Mouse (Mus musculus): Measurements from ENCODE around the gene Jsrp1. TPM values are rescaled to one million over a fixed set of nuclear protein-coding genes. Genes with fewer than 3 reads are reported as not detected.

Jsrp1 gene
- polyA plus RNA-seq, 1 experiment from 2014 or later: 4.4 TPM

GRCm38 (mm10) chr10:80793033-80793784, 20.1 kb downstream of the Jsrp1 start:
- no peak overlapping the region for H3K4me3 ChIP-seq (ENCODE audit: low read length)

GRCm38 (mm10) chr10:80792175-80793032, 20.9 kb downstream of the Jsrp1 start:
- H3K36me3 ChIP-seq (ENCODE audit: control insufficient read depth, insufficient read depth, low read length): peaks cover 90% of the 10 kb centered on the region
- WGBS: 68% methylated on average over 41 of the region's 41 CpGs

More at GRCm38 (mm10) chr10:80793033-80793784, 20.1 kb downstream of the Jsrp1 start:
- Histone ChIP-seq H3K27ac (ENCODE audit: low read depth, low read length) (no peak overlapping the region), H3K9me3 (ENCODE audit: control insufficient read depth, low read length) (no peaks in the 10 kb centered on the region), H3K36me3 (ENCODE audit: control insufficient read depth, insufficient read depth, low read length) (peaks cover 82% of the 10 kb centered on the region), H3K9ac (ENCODE audit: low read depth, low read length) (no peak overlapping the region; the same call in 1 of the 2 replicates), H3K27me3 (ENCODE audit: control insufficient read depth, insufficient read depth, low read length) (no peaks in the 10 kb centered on the region), H3K4me2 (replicated peaks; ENCODE audit: low read depth, low read length) (no peak overlapping the region), H3K4me1 (ENCODE audit: control insufficient read depth, insufficient read depth, low read length) (peaks cover 5% of the 10 kb centered on the region; the same call in 1 of the 2 replicates)
- WGBS: 93% methylated on average over 13 of the region's 13 CpGs
- no peak for ATAC-seq (ENCODE audit: low FRiP score, low TSS enrichment)

GRCm38 (mm10) chr10:80791476-80792174, 21.7 kb downstream of the Jsrp1 start:
- no peak overlapping the region for H3K4me2 ChIP-seq (replicated peaks; ENCODE audit: low read depth, low read length)
- H3K4me1 ChIP-seq (ENCODE audit: control insufficient read depth, insufficient read depth, low read length): peaks cover 5% of the 10 kb centered on the region; the same call in 1 of the 2 replicates
- no peak overlapping the region for H3K27ac ChIP-seq (ENCODE audit: low read depth, low read length)
- H3K36me3 ChIP-seq (ENCODE audit: control insufficient read depth, insufficient read depth, low read length): peaks cover 96% of the 10 kb centered on the region
- H3K9me3 ChIP-seq (ENCODE audit: control insufficient read depth, low read length): no peaks in the 10 kb centered on the region
- no peaks in the 10 kb centered on the region for H3K27me3 ChIP-seq (ENCODE audit: control insufficient read depth, insufficient read depth, low read length)
- H3K4me3 ChIP-seq (ENCODE audit: low read length): no peak overlapping the region
- no peak for ATAC-seq (ENCODE audit: low FRiP score, low TSS enrichment)
- 82% methylated on average over 33 of the region's 33 CpGs for WGBS
- H3K9ac ChIP-seq (ENCODE audit: low read depth, low read length): no peak overlapping the region

More at GRCm38 (mm10) chr10:80792175-80793032, 20.9 kb downstream of the Jsrp1 start:
- no peak overlapping the region for H3K4me2 ChIP-seq (replicated peaks; ENCODE audit: low read depth, low read length)
- H3K4me3 ChIP-seq (ENCODE audit: low read length): no peak overlapping the region
- H3K4me1 ChIP-seq (ENCODE audit: control insufficient read depth, insufficient read depth, low read length): peaks cover 5% of the 10 kb centered on the region; the same call in 1 of the 2 replicates
- H3K9ac ChIP-seq (ENCODE audit: low read depth, low read length): no peak overlapping the region
- no peaks in the 10 kb centered on the region for H3K27me3 ChIP-seq (ENCODE audit: control insufficient read depth, insufficient read depth, low read length)
- no peaks in the 10 kb centered on the region for H3K9me3 ChIP-seq (ENCODE audit: control insufficient read depth, low read length)
- no peak overlapping the region for H3K27ac ChIP-seq (ENCODE audit: low read depth, low read length)
- ATAC-seq (ENCODE audit: low FRiP score, low TSS enrichment): no peak

- H3K36me3 ChIP-seq (ENCODE audit: control insufficient read depth, insufficient read depth, low read length): peaks cover 96% of the 10 kb centered on the region
- H3K9ac ChIP-seq (ENCODE audit: low read depth, low read length): no peak overlapping the region
- H3K4me3 ChIP-seq (ENCODE audit: low read length): no peak overlapping the region
- ATAC-seq (ENCODE audit: low FRiP score, low TSS enrichment): no peak
- H3K27me3 ChIP-seq (ENCODE audit: control insufficient read depth, insufficient read depth, low read length): no peaks in the 10 kb centered on the region
- no peak overlapping the region for H3K27ac ChIP-seq (ENCODE audit: low read depth, low read length)
- H3K9me3 ChIP-seq (ENCODE audit: control insufficient read depth, low read length): no peaks in the 10 kb centered on the region
- 89% methylated on average over 19 of the region's 19 CpGs for WGBS
- no peaks in the 10 kb centered on the region for H3K4me1 ChIP-seq (ENCODE audit: control insufficient read depth, insufficient read depth, low read length)
- H3K4me2 ChIP-seq (replicated peaks; ENCODE audit: low read depth, low read length): no peak overlapping the region
Measured at GRCm38 (mm10) chr10:80790761-80791404, 22.4 kb downstream of the Jsrp1 start.

- ATAC-seq (ENCODE audit: low FRiP score, low TSS enrichment): no peak
- Histone ChIP-seq H3K4me2 (replicated peaks; ENCODE audit: low read depth, low read length) (no peak overlapping the region), H3K27ac (ENCODE audit: low read depth, low read length) (no peak overlapping the region), H3K27me3 (ENCODE audit: control insufficient read depth, insufficient read depth, low read length) (no peaks in the 10 kb centered on the region), H3K36me3 (ENCODE audit: control insufficient read depth, insufficient read depth, low read length) (peaks cover 96% of the 10 kb centered on the region), H3K9ac (ENCODE audit: low read depth, low read length) (no peak overlapping the region), H3K4me3 (ENCODE audit: low read length) (no peak overlapping the region), H3K4me1 (ENCODE audit: control insufficient read depth, insufficient read depth, low read length) (no peaks in the 10 kb centered on the region), H3K9me3 (ENCODE audit: control insufficient read depth, low read length) (no peaks in the 10 kb centered on the region)
- WGBS: 85% methylated on average over 2 of the region's 2 CpGs
Measured at GRCm38 (mm10) chr10:80787517-80787916, 25.8 kb downstream of the Jsrp1 start.

- Histone ChIP-seq H3K4me3 (ENCODE audit: low read length) (no peak overlapping the region), H3K27ac (ENCODE audit: low read depth, low read length) (no peak overlapping the region), H3K9ac (ENCODE audit: low read depth, low read length) (no peak overlapping the region), H3K36me3 (ENCODE audit: control insufficient read depth, insufficient read depth, low read length) (peaks cover 96% of the 10 kb centered on the region), H3K27me3 (ENCODE audit: control insufficient read depth, insufficient read depth, low read length) (no peaks in the 10 kb centered on the region), H3K9me3 (ENCODE audit: control insufficient read depth, low read length) (no peaks in the 10 kb centered on the region), H3K4me2 (replicated peaks; ENCODE audit: low read depth, low read length) (no peak overlapping the region), H3K4me1 (ENCODE audit: control insufficient read depth, insufficient read depth, low read length) (no peaks in the 10 kb centered on the region)
- 95% methylated on average over 11 of the region's 11 CpGs for WGBS
- no peak for ATAC-seq (ENCODE audit: low FRiP score, low TSS enrichment)
Measured at GRCm38 (mm10) chr10:80785963-80786362, 27.3 kb downstream of the Jsrp1 start.

- Histone ChIP-seq H3K27ac (ENCODE audit: low read depth, low read length) (no peak overlapping the region), H3K9me3 (ENCODE audit: control insufficient read depth, low read length) (no peaks in the 10 kb centered on the region), H3K4me1 (ENCODE audit: control insufficient read depth, insufficient read depth, low read length) (no peaks in the 10 kb centered on the region), H3K27me3 (ENCODE audit: control insufficient read depth, insufficient read depth, low read length) (no peaks in the 10 kb centered on the region), H3K36me3 (ENCODE audit: control insufficient read depth, insufficient read depth, low read length) (peaks cover 96% of the 10 kb centered on the region), H3K4me2 (replicated peaks; ENCODE audit: low read depth, low read length) (no peak overlapping the region), H3K9ac (ENCODE audit: low read depth, low read length) (no peak overlapping the region), H3K4me3 (ENCODE audit: low read length) (no peak overlapping the region)
- ATAC-seq (ENCODE audit: low FRiP score, low TSS enrichment): no peak
- 91% methylated on average over 12 of the region's 12 CpGs for WGBS
Measured at GRCm38 (mm10) chr10:80784871-80785270, 28.4 kb downstream of the Jsrp1 start.

GRCm38 (mm10) chr10:80784302-80784701, 29.0 kb downstream of the Jsrp1 start:
- Histone ChIP-seq H3K27me3 (ENCODE audit: control insufficient read depth, insufficient read depth, low read length) (no peaks in the 10 kb centered on the region), H3K9ac (ENCODE audit: low read depth, low read length) (no peak overlapping the region), H3K4me3 (ENCODE audit: low read length) (no peak overlapping the region), H3K4me1 (ENCODE audit: control insufficient read depth, insufficient read depth, low read length) (no peaks in the 10 kb centered on the region), H3K4me2 (replicated peaks; ENCODE audit: low read depth, low read length) (no peak overlapping the region), H3K27ac (ENCODE audit: low read depth, low read length) (no peak overlapping the region), H3K9me3 (ENCODE audit: control insufficient read depth, low read length) (no peaks in the 10 kb centered on the region), H3K36me3 (ENCODE audit: control insufficient read depth, insufficient read depth, low read length) (peaks cover 99% of the 10 kb centered on the region)
- ATAC-seq (ENCODE audit: low FRiP score, low TSS enrichment): no peak
- 98% methylated on average over 2 of the region's 2 CpGs for WGBS

All from kidney, embryonic 14.5 days (tissue).